Mouse (Mus musculus) neural tube, embryonic 11.5 days (tissue): ENCODE measurements at regions not wholly inside any gene's neighbourhood (a gene's known extent, or its start where the extent isn't known, plus 50 kb on each side); places are given as distances from the start of the nearest gene placed in this dataset.

Experiments
- ATAC-seq: fragments of 200-750 bp; cut with Nextera tagmentation; 2 replicates; pipeline ENCODE4 v1.8.0; 2017; ENCODE audit warnings: moderate number of reproducible peaks, mild to moderate bottlenecking, moderate TSS enrichment, moderate library complexity; ENCODE audit not compliant: insufficient read depth, low FRiP score, low TSS enrichment
- DNase-seq: peaks from one replicate; pipeline ENCODE4 v3.0.0-alpha.2; 2015; ENCODE audit warnings: low spot score
- H3K27ac ChIP-seq: fragments of 300-500 bp; sonication (generic); 2 replicates; pipeline ENCODE4 v1.5.1; 2014; ENCODE audit warnings: low read depth, mild to moderate bottlenecking, low read length
- H3K27me3 ChIP-seq: fragments of 300-500 bp; sonication (generic); 2 replicates; pipeline ENCODE4 v1.6.1; 2014; ENCODE audit warnings: mild to moderate bottlenecking, low read length, mixed read lengths; ENCODE audit not compliant: control insufficient read depth, insufficient read depth
- H3K36me3 ChIP-seq: fragments of 300-500 bp; sonication (generic); 2 replicates; pipeline ENCODE4 v1.6.1; 2014; ENCODE audit warnings: mild to moderate bottlenecking, low read length, moderate library complexity, mixed read lengths; ENCODE audit not compliant: control insufficient read depth, insufficient read depth
- H3K4me1 ChIP-seq: fragments of 300-500 bp; sonication (generic); 2 replicates; pipeline ENCODE4 v1.6.1; 2014; ENCODE audit warnings: low read length, mixed read lengths; ENCODE audit not compliant: control insufficient read depth, insufficient read depth
- H3K4me2 ChIP-seq: fragments of 300-500 bp; sonication (generic); 2 replicates; pipeline ENCODE4 v1.6.1; 2014; ENCODE audit warnings: low read depth, mild to moderate bottlenecking, moderate library complexity
- H3K4me3 ChIP-seq: fragments of 300-500 bp; sonication (generic); 2 replicates; pipeline ENCODE4 v1.5.1; 2014; ENCODE audit warnings: low read depth, low read length
- H3K9ac ChIP-seq: fragments of 300-500 bp; sonication (generic); 2 replicates; pipeline ENCODE4 v1.6.1; 2014; ENCODE audit warnings: mild to moderate bottlenecking, low read length
- H3K9me3 ChIP-seq: fragments of 300-500 bp; sonication (generic); 2 replicates; pipeline ENCODE4 v1.6.1; 2016; ENCODE audit warnings: low read length; ENCODE audit not compliant: control insufficient read depth
- WGBS: fragments of 180-500 bp; shearing (Covaris S2); extraction: QIAGEN DNeasy Blood & Tissue Kit; methylation state at CpG from one replicate; pipeline ENCODE4 v1.1.7; 2014; 5-methylcytosine and 5-hydroxymethylcytosine counted together

DNA sequence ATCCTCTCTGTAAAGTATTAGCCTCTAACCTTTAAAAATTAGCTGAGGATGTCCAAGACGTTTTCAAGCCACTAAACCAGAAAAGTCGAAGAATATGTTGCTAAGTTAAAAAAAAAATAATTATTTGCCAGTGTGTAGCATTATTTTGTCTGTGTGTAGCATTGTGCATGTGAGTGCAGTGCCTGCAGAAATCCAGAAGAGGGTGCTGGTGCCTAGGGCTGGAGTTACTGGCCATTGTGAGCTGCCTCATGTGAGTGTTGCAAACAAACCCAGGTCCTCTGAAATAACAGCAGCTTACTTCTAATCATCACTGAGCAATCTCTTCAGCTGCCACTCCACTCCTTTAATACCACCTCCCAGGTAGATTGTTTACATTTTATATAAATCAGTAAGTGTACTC, 345.0 kb downstream of the Ttll7 start:
- Histone ChIP-seq H3K4me1 (no peaks in the 10 kb centered on the region), H3K9me3 (no peaks in the 10 kb centered on the region), H3K36me3 (no peaks in the 10 kb centered on the region), H3K27me3 (no peaks in the 10 kb centered on the region), H3K27ac (no peak overlapping the region), H3K4me3 (no peak overlapping the region), H3K4me2 (no peak overlapping the region), H3K9ac (no peak overlapping the region)
- ATAC-seq: peak; percentile 67
- peak; percentile 48 for DNase-seq
- WGBS: 58% methylated on average over 2 of the region's 2 CpGs

DNA sequence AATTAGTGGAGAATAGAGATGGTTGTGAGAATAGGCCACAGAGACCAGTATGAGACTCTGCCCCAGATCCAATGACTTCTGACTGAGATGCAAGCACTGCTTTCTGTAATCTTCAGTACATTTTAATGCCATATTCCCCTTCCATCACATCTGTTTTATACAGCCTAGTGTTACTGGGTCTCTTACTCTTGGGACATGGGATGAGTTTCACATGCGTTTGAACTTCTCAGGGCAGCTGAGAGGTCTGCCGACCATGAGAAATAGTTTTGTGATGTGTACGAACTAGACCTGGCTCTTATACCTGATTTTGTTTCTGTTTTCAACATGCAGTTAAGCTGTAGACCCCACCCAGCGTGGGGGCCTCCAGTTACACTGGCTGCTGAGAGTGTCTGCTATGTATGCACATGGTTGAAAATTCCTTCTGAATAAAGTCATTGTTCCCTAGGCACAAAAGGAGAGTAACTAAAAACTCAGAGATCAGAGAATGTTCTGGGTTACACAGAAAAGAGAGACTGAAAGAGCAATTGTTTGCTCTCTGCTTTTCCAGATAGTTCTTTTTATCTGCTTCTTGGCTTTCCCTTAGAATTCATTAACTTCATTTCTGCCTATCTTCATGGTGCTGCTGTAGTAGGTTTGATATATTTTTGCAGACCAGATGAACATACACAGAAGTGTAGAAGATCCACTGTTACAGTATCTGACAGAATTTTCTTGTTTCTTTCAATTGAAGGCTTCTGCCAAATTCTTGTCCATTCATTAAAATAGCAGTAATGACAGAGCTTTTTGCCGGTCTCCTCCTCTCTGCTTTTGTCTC, 359.2 kb downstream of the Ttll7 start:
- Histone ChIP-seq H3K27me3 (no peaks in the 10 kb centered on the region), H3K4me3 (no peak overlapping the region), H3K4me2 (no peak overlapping the region), H3K4me1 (no peaks in the 10 kb centered on the region), H3K36me3 (no peaks in the 10 kb centered on the region), H3K9ac (no peak overlapping the region), H3K9me3 (no peaks in the 10 kb centered on the region), H3K27ac (no peak overlapping the region)
- ATAC-seq (no peak), DNase-seq (no peak)
- 62% methylated on average over 5 of the region's 5 CpGs for WGBS

DNA sequence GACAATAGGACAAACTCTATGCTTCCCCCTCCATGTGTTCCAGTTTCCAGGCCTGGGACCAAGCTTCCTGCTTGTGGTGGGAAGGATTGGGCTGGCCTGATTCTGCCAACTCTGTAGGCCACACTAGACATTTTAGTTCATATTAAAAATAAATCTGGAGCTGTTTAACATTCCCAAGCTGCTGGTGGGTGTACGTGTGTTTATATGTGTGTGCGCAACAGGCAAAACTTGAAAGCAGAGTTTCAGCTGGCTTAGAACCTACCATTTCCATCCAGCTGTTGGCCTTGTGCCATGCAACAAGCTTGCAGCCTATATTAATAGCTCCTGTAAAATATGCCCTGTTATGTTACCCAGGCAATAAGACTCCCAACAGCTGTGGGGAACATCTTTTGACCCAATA, 376.5 kb downstream of the Ttll7 start:
- no peak overlapping the region for H3K4me3 ChIP-seq
- DNase-seq (no peak), ATAC-seq (no peak)
- no peaks in the 10 kb centered on the region for H3K36me3 ChIP-seq
- H3K9ac ChIP-seq: no peak overlapping the region
- no peaks in the 10 kb centered on the region for H3K9me3 ChIP-seq
- H3K4me1 ChIP-seq: no peaks in the 10 kb centered on the region
- no peaks in the 10 kb centered on the region for H3K27me3 ChIP-seq
- no peak overlapping the region for H3K4me2 ChIP-seq
- H3K27ac ChIP-seq: no peak overlapping the region
- 94% methylated on average over 2 of the region's 2 CpGs for WGBS

DNA sequence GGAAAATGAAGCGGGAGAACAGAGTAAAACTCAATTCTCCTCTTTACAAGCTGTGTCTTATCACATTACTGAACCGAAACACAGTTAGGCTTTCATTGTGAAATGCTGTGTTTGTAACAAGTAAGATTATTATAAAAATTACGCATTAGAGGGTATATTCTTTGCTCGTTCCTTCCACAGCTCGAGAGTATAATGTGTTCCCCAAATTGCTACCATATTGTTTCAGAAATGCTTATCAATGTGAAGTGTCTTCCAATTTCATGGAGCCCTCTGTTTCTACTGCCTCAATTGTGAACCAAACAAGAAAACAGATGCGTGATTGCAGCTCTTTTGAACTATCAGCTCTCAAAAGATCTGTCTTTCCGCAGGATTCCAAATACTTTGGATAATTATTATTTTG, 378.4 kb downstream of the Ttll7 start:
- H3K4me2 ChIP-seq: no peak overlapping the region
- H3K27me3 ChIP-seq: no peaks in the 10 kb centered on the region
- no peaks in the 10 kb centered on the region for H3K9me3 ChIP-seq
- no peak overlapping the region for H3K9ac ChIP-seq
- ATAC-seq (no peak), DNase-seq (no peak)
- H3K4me3 ChIP-seq: no peak overlapping the region
- H3K36me3 ChIP-seq: no peaks in the 10 kb centered on the region
- no peak overlapping the region for H3K27ac ChIP-seq
- WGBS: 89% methylated on average over 7 of the region's 7 CpGs
- H3K4me1 ChIP-seq: no peaks in the 10 kb centered on the region

DNA sequence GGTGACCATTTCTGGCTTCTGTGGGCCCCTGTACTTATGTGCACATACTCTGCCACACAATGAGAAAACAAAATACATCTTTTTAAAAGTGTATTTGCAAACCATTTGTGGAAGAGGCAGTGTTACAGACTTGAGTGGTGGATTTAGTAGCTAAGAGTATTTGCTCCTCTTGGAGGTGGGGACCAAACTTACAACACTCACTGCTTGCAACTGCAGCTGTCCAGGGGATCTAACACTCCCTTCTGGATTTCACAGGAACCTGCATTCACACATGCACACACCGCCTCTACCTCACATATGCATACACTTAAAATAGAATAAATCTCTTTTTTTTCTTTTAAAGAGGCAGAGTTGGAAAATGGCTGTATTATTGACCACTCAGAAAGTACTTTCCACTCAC, 386.2 kb downstream of the Ttll7 start:
- Histone ChIP-seq H3K27ac (no peak overlapping the region), H3K9me3 (no peaks in the 10 kb centered on the region), H3K4me2 (no peak overlapping the region), H3K4me1 (no peaks in the 10 kb centered on the region), H3K27me3 (no peaks in the 10 kb centered on the region), H3K4me3 (no peak overlapping the region), H3K36me3 (no peaks in the 10 kb centered on the region), H3K9ac (no peak overlapping the region)
- 91% methylated on average over 1 of the region's 1 CpGs for WGBS
- no peak for ATAC-seq
- no peak for DNase-seq

DNA sequence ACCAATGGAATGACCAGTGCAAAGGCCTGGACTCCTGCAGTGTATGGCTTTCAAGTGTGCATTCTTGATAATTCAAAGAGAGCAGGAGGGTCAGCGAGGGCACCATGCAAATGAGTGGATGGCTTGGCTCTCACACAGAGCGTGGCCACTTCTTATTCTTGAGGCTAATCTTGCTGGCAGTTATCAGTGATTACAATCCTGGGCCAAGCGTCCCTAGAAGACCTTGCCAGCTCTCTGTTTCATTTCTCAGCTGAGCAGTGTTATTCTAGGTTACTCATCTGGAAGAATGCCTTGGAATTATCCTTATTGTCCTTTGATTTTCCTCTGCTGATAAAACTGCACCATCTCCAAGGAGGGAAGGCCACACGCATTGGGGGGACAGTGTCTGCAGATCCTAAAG, 388.5 kb downstream of the Ttll7 start:
- Histone ChIP-seq H3K4me3 (no peak overlapping the region), H3K4me2 (no peak overlapping the region), H3K27ac (no peak overlapping the region), H3K9ac (no peak overlapping the region), H3K27me3 (no peaks in the 10 kb centered on the region), H3K36me3 (no peaks in the 10 kb centered on the region), H3K4me1 (no peaks in the 10 kb centered on the region), H3K9me3 (no peaks in the 10 kb centered on the region)
- DNase-seq (no peak), ATAC-seq (no peak)
- WGBS: 47% methylated on average over 4 of the region's 4 CpGs

DNA sequence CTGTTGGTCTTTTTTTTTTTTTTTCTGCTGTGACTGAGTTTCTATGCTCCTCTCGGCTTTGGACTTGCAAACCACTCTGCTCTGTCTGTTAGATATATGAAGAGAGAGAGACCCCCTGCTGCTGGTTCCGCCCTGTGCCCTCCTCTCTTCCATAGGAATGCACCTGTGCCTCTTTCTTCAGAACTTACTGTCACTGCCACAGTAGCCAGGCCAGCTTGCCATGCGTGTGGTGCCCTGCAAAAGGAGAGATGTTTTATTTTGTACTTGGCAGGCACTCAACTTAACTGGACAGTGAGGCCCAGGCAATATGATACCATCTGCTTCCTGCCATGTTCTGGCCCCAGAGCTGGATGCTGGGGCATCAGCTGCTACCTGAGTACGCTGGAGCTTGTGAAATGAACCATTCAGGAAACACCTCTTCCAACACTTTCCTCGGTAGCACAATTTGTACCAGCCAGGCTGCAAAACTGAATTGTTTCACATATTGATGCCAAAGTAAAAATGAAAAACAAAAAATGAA, 392.8 kb downstream of the Ttll7 start:
- no peak for ATAC-seq
- 75% methylated on average over 5 of the region's 5 CpGs for WGBS
- no peaks in the 10 kb centered on the region for H3K4me1 ChIP-seq
- no peaks in the 10 kb centered on the region for H3K9me3 ChIP-seq
- no peak overlapping the region for H3K27ac ChIP-seq
- H3K27me3 ChIP-seq: no peaks in the 10 kb centered on the region
- no peak overlapping the region for H3K9ac ChIP-seq
- no peak for DNase-seq
- H3K4me3 ChIP-seq: no peak overlapping the region
- H3K4me2 ChIP-seq: no peak overlapping the region
- no peaks in the 10 kb centered on the region for H3K36me3 ChIP-seq

DNA sequence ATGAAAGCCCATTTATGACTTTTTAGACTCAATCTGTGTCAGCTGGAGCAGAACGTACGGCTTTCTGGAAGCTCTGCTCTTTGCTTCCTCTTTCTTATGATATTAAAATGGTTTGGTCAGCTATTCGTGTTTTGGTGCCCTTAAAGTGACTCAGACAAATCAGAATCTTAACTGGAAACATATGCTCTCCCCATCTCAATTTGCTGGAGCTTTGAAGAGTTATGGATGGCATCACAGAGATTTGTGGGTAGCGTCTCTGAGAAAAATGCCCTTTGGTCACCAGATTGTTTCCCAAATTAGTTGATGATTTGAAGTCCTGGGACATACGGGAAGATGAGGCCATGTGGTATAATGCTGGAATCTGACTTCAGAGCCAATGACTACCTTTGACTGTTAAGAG, 394.0 kb downstream of the Ttll7 start:
- H3K4me2 ChIP-seq: no peak overlapping the region
- H3K9me3 ChIP-seq: no peaks in the 10 kb centered on the region
- WGBS: 87% methylated on average over 5 of the region's 5 CpGs
- H3K4me1 ChIP-seq: no peaks in the 10 kb centered on the region
- no peak overlapping the region for H3K4me3 ChIP-seq
- ATAC-seq (no peak), DNase-seq (no peak)
- H3K9ac ChIP-seq: no peak overlapping the region
- no peaks in the 10 kb centered on the region for H3K27me3 ChIP-seq
- no peak overlapping the region for H3K27ac ChIP-seq
- no peaks in the 10 kb centered on the region for H3K36me3 ChIP-seq

DNA sequence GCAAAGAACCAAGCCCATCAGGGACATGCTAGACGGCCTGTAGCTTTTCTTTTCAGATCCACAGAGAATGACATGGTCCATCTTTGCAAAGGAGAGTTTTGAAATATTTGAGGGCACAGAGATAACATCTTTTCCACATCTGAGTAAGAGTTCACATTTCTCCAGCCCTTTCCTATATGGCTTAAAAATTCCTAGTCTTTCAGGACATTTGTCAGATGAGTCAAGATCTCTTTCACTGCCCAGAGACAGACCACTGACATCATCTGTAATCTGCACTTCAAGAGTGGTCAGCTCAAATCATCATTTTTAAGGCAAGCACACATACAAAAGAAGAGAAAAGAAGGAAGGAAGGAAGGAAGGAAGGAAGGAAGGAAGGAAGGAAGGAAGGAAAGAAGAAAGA, 397.3 kb downstream of the Ttll7 start:
- no peak overlapping the region for H3K9ac ChIP-seq
- H3K27ac ChIP-seq: no peak overlapping the region
- DNase-seq: no peak
- H3K9me3 ChIP-seq: no peaks in the 10 kb centered on the region
- no peak for ATAC-seq
- 82% methylated on average over 1 of the region's 1 CpGs for WGBS
- H3K27me3 ChIP-seq: no peaks in the 10 kb centered on the region
- no peaks in the 10 kb centered on the region for H3K4me1 ChIP-seq
- no peak overlapping the region for H3K4me2 ChIP-seq
- H3K4me3 ChIP-seq: no peak overlapping the region
- H3K36me3 ChIP-seq: no peaks in the 10 kb centered on the region
